ENCODE assay signal across 8 mouse cellular contexts in the genomic region with DNA sequence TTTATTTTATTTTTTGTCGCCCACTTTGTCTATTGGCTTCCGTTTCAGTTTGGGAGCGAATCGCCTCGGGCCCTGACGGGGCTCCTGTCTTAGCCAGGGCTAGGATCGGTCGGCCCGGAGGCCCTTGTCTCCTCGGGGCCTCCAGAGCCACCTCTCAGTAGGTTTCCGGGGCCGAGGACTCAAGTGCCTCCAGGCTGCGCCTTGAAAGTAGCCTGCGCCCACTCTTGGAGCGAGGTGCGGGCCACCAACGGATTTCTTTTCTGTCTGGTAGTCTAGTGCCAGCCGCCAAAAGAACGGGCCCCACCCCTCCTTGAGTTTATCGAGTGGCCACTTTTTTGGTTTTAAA. TPM values are rescaled to one million over a fixed set of nuclear protein-coding genes. Genes with fewer than 3 reads are reported as not detected.
DNase-seq lines count a peak whose midpoint lies in the region; ATAC-seq lines count a peak whose summit lies in the region.

No protein-coding gene starts in this region.

- DNase-seq in MEL-GATA-1-ER (ENCODE audit: extremely low read depth, low read depth), result peak; percentile 14
- peak; percentile 58 for DNase-seq in cerebellum, adult 11-12 months
- DNase-seq in layer of hippocampus, postnatal 10 days (ENCODE audit: low spot score in 2 of 2), result peak; percentile 58 to 63
- peak; percentile 42 for DNase-seq in lung, postnatal 14 days
- DNase-seq in right cerebral cortex, postnatal 25 days, result peak; percentile 60
- peak; percentile 50 to 60 for DNase-seq in urinary bladder, postnatal 4 days (ENCODE audit: low spot score in 2 of 2)

- peak; percentile 45; the same call in 1 of the 2 replicates for ATAC-seq in frontal cortex, adult (ENCODE audit: low TSS enrichment)
- ATAC-seq in hematopoietic stem cell, adult 5-6 weeks (replicated peaks in 1 of 2; ENCODE audit: insufficient read depth in 1 of 2, low FRiP score in 2 of 2, low TSS enrichment in 1 of 2, low read depth in 1 of 2, poor library complexity in 2 of 2, severe bottlenecking in 2 of 2), result peak; percentile 14 to 17; a peak in 2 of 4 replicates

RNA-seq across cellular contexts. Expression of a gene that starts 1.6 kb away (rescaled TPM):
- total RNA-seq in hematopoietic stem cell, adult 5-6 weeks (2017), result 294 and 297 TPM in 2 replicates
- 100 to 1,000 TPM; 123 to 148 TPM for total RNA-seq in layer of hippocampus, postnatal 10 days (2021)

RNA-seq across cellular contexts. Expression of a gene that starts 35.6 kb away (rescaled TPM):
- total RNA-seq in hematopoietic stem cell, adult 5-6 weeks (2017), result 22.4 and 27.8 TPM in 2 replicates
- 10 to 100 TPM; 34.0 to 37.1 TPM for total RNA-seq in layer of hippocampus, postnatal 10 days (2021)

RNA-seq across cellular contexts. Expression of a gene that starts 55.3 kb away (rescaled TPM):
- 47.2 and 51.2 TPM in 2 replicates for total RNA-seq in hematopoietic stem cell, adult 5-6 weeks (2017)
- total RNA-seq in layer of hippocampus, postnatal 10 days (2021), result 10 to 100 TPM; 58.1 to 68.1 TPM

Comparison
In these comparisons a context has a peak if more than half of its experiments do, and no peak if none do; other contexts are left out.
1. Peak in every context shown above with its lines: DNase-seq and ATAC-seq.